Mouse (Mus musculus): ENCODE data around the gene Rplp0. TPM values are rescaled to one million over a fixed set of nuclear protein-coding genes. Genes with fewer than 3 reads are reported as not detected.

The Rplp0 gene
- polyA plus RNA-seq, 1 experiment: 3,023 TPM

DNA sequence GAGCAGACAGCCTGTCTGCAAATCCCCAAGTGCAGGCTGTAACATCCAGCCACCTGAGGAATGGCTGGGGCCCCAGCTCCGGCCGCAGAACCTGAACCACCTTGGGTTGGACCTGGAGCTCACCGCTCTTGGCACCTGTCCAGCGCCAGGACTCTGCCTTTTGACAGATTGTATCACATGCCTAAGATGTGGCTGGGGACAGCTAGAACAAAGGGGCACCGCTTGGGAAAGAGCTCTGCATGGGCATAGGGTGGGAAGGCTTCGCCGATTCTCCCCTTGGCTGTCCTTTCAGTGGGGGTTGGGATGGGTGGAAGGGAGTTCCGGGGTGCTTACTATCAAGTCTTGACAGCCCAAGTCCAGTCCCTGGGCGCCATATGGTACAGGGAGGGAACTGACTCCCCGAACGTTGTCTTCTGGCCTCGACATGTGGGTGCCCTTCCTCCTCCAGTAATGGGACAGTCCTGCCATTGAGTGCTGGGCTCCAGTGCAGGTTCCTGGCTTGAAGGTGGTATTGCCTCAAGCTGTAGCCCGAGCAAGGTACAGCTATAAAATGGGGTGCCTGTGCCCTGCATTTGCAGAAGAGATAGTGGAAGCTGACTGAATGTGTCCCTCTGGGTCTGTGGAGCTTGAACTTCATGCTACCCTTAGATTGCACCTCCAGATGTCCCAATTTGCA, 21.1 kb upstream of the Rplp0 start:
- peaks cover 31% of the 10 kb centered on the region for H3K4me1 ChIP-seq (ENCODE audit: control insufficient read depth, insufficient read depth, low read length)
- TF ChIP-seq POLR2A (IDR thresholded peaks at IDR 0.05; ENCODE audit: low read depth, low read length) (no peak), CTCF (IDR thresholded peaks at IDR 0.05; ENCODE audit: borderline replicate concordance, insufficient read depth, low read length) (no peak)
- no peak overlapping the region for H3K4me3 ChIP-seq (ENCODE audit: insufficient read depth, low read length)
- no peak overlapping the region for H3K27ac ChIP-seq (ENCODE audit: insufficient read depth, low read length)

DNA sequence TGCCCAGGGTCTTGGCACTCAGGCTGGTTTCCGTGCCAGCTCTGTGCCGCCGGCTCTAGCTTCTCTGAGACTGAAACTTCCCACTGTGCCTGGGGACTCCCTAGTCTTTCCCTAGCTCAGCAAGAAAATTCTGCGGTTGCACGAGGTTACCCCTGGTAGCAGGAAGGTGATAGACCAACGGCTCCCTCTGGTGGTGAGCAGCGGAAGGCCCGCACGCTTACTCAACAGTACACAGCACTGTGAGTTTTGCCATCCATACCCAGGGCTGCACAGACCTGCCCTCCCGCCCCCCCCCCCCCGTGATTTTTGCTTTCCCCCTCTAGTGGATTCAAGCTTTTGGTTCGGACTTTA, 20.6 kb upstream of the Rplp0 start:
- H3K4me3 ChIP-seq (ENCODE audit: insufficient read depth, low read length): no peak overlapping the region
- H3K27ac ChIP-seq (ENCODE audit: insufficient read depth, low read length): no peak overlapping the region
- TF ChIP-seq POLR2A (IDR thresholded peaks at IDR 0.05; ENCODE audit: low read depth, low read length) (no peak), CTCF (IDR thresholded peaks at IDR 0.05; ENCODE audit: borderline replicate concordance, insufficient read depth, low read length) (peak; percentile 96)
- H3K4me1 ChIP-seq (ENCODE audit: control insufficient read depth, insufficient read depth, low read length): peaks cover 34% of the 10 kb centered on the region

DNA sequence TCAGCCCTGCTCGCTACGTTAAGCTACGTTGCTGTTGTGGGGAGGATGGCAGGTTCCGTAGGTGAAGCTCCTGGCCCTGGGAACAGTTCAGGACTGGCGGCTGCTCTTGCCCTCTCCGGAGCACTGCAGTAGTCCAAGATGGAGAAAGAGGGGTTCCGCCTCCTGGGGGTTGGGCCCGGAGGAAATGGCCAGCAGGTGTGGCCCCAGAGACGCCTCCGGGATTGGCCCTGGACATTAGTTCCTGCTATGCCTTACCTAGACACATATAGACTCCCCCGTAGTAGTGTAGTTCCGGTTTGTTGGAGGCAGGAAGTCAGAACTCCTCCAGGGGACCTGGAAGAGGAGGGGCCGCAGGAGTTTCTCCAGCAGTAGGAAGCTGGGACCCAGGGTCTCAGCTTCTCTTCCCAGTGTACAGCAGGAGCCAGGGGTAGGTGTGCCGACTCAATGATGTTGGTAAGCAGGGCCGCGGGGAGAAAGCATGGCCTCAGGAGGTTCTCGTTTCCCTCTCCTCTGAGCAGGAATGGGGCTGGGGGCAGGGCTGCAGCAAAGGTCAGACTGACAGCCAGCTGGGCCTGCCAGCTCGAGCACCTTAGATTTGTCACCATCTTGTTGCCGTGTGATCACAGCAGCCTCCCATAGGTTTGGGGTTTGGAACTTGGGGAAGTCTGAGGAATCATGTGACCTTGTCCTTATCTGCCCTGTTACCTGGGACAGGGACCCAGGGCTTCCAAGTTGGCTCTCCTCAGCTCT, 16.5 kb upstream of the Rplp0 start:
- 0 out of 2 replicates have a peak overlapping the region, but pooled peaks have one; percentile 16 for H3K27ac ChIP-seq (ENCODE audit: insufficient read depth, low read length)
- H3K4me1 ChIP-seq (ENCODE audit: control insufficient read depth, insufficient read depth, low read length): peaks cover 12% of the 10 kb centered on the region
- no peak for TF ChIP-seq CTCF (IDR thresholded peaks at IDR 0.05; ENCODE audit: borderline replicate concordance, insufficient read depth, low read length)
- no peak for TF ChIP-seq POLR2A (IDR thresholded peaks at IDR 0.05; ENCODE audit: low read depth, low read length)

DNA sequence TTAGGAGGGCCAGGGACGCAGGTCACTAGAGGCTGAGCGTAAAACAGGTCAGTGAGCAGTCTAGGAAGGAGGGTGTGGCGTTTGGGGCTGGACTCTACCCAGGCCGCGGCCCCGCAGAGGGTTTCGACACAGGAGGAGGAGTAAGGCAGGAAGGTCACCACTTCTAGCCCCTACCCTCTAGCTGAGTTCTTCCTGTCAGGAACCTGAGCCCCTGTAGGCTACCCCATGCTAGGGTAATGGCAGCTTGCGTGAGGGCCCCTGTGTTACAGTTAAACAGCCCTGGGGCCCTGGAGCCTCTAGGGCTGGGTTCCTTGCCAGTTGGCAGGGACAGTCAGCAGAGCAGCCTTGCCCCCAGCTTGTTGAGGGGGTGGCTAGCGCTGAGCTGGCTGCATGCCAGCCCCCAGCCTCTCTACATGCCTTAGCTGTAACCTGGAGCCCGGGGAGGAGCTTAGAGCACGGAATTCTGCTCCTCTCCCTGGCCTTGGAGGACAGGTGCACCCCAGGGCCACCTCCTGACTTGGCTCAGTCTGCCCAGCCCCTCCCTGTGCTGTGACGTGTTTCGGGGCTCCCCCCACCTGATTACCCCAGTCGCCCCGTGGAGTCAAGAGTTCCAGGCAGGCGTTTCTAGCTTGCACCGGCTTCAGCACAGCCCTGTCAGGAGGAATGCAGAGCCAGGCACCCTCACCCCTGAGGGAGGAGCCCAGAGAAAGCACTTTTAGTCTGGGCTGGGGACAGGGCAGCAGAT, 15.6 kb upstream of the Rplp0 start:
- no peak for TF ChIP-seq POLR2A (IDR thresholded peaks at IDR 0.05; ENCODE audit: low read depth, low read length)
- no peak for TF ChIP-seq CTCF (IDR thresholded peaks at IDR 0.05; ENCODE audit: borderline replicate concordance, insufficient read depth, low read length)
- no peak overlapping the region for H3K4me3 ChIP-seq (ENCODE audit: insufficient read depth, low read length)
- peaks cover 8% of the 10 kb centered on the region for H3K4me1 ChIP-seq (ENCODE audit: control insufficient read depth, insufficient read depth, low read length)

More for the DNA sequence above, 16.5 kb upstream of the Rplp0 start:
- H3K4me3 ChIP-seq (ENCODE audit: insufficient read depth, low read length): no peak overlapping the region

DNA sequence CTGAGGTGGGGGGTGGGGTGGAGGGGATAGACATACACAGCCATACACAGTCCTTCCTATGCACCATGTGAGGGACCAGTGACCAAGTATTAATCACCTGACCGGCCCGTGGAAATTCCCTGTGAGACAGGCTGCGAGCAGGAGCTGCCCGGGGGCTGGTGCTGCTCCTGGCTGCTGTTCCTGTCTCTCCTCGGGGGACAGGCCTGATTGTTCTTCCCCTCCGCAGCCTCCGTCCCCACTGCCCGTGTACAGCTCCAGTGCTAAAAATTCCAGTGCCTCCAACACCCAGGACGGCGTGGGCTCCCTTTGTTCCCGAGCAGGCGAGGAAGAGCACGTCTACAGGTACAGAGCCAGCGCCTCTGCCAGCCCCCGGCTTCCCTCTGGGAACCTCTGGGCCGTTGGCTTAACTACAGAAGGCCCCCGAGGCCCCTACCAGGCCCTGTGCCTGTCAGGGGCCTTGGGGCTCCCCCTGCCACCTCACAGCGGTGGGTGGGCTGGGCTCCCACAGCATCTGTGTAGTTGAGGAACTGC, 14.5 kb upstream of the Rplp0 start:
- Histone ChIP-seq H3K4me3 (ENCODE audit: insufficient read depth, low read length) (no peak overlapping the region), H3K27ac (ENCODE audit: insufficient read depth, low read length) (no peak overlapping the region), H3K4me1 (ENCODE audit: control insufficient read depth, insufficient read depth, low read length) (peaks cover 8% of the 10 kb centered on the region)
- TF ChIP-seq CTCF (IDR thresholded peaks at IDR 0.05; ENCODE audit: borderline replicate concordance, insufficient read depth, low read length): no peak
- no peak for TF ChIP-seq POLR2A (IDR thresholded peaks at IDR 0.05; ENCODE audit: low read depth, low read length)

More for the DNA sequence above, 15.6 kb upstream of the Rplp0 start:
- 0 out of 2 replicates have a peak overlapping the region, but pooled peaks have one; percentile 16 for H3K27ac ChIP-seq (ENCODE audit: insufficient read depth, low read length)

DNA sequence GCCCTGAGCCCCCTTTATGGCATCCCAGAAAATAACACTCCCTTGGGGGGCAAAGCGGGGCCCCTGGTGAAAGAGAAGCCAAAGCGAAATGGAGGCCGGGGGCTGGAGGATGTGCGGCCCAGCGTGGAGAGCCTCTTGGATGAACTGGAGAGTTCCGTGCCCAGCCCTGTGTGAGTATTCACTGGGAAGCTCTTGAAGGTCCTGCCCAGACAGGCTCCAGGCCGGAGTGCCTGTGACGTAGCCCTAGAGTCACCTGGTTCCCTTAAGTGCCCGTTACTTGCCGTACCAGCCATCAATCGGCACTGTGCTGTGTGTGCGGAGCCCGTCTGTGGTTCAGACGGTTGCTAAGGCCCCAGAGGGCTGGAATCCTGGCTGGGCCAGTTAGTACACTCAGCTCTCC, 13.6 kb upstream of the Rplp0 start:
- Histone ChIP-seq H3K4me3 (ENCODE audit: insufficient read depth, low read length) (no peak overlapping the region), H3K4me1 (ENCODE audit: control insufficient read depth, insufficient read depth, low read length) (peaks cover 8% of the 10 kb centered on the region), H3K27ac (ENCODE audit: insufficient read depth, low read length) (no peak overlapping the region)
- TF ChIP-seq POLR2A (IDR thresholded peaks at IDR 0.05; ENCODE audit: low read depth, low read length) (no peak), CTCF (IDR thresholded peaks at IDR 0.05; ENCODE audit: borderline replicate concordance, insufficient read depth, low read length) (no peak)

- peaks cover 8% of the 10 kb centered on the region for H3K4me1 ChIP-seq (ENCODE audit: control insufficient read depth, insufficient read depth, low read length)
- H3K4me3 ChIP-seq (ENCODE audit: insufficient read depth, low read length): no peak overlapping the region
- no peak overlapping the region for H3K27ac ChIP-seq (ENCODE audit: insufficient read depth, low read length)
- no peak for TF ChIP-seq CTCF (IDR thresholded peaks at IDR 0.05; ENCODE audit: borderline replicate concordance, insufficient read depth, low read length)
Observed at GRCm38 (mm10) chr5:115546536-115546935, 12.7 kb upstream of the Rplp0 start.

DNA sequence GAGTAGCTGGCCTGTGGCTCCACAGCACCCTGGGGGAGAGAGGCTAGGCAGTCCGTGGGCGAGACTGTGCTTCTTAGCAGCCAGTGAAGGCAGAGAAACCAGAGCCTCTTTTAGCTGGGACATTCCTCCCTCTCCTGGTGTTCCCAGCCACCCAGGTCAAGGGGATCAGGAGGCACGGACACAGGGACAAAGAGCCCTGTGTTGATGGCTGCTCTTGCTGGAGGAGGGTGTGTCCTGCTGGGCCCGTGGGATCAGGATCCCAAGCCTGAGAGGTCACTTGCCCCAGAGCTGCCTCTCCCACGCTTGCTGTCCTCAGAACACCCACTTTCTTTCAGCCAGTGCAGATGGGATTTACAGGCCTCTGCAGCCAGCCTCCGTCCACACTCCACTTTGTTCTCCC, 12.3 kb upstream of the Rplp0 start:
- peaks cover 8% of the 10 kb centered on the region for H3K4me1 ChIP-seq (ENCODE audit: control insufficient read depth, insufficient read depth, low read length)
- H3K4me3 ChIP-seq (ENCODE audit: insufficient read depth, low read length): no peak overlapping the region
- H3K27ac ChIP-seq (ENCODE audit: insufficient read depth, low read length): no peak overlapping the region
- TF ChIP-seq POLR2A (IDR thresholded peaks at IDR 0.05; ENCODE audit: low read depth, low read length) (no peak), CTCF (IDR thresholded peaks at IDR 0.05; ENCODE audit: borderline replicate concordance, insufficient read depth, low read length) (no peak)

DNA sequence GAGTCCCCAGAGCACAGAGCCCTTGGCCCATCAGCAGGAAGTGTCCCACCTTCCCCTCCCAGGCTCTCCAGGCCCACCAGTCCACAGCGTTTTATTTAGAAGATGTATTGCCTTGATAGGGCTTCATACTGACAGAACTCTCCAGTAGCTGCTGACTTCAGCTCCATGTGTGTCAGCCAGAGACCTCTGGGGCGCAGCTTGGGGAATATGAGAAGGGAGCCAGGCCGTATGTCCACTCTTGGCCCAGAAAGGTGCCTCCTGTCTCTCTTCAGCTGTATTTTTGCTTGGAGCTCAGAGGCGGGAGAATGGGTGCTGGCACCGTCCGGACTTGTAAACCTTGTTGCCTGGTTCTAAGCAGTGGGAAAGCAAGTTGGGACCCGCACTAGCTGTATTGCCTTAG, 11.8 kb upstream of the Rplp0 start:
- Histone ChIP-seq H3K4me3 (ENCODE audit: insufficient read depth, low read length) (no peak overlapping the region), H3K4me1 (ENCODE audit: control insufficient read depth, insufficient read depth, low read length) (peaks cover 8% of the 10 kb centered on the region), H3K27ac (ENCODE audit: insufficient read depth, low read length) (no peak overlapping the region)
- TF ChIP-seq POLR2A (IDR thresholded peaks at IDR 0.05; ENCODE audit: low read depth, low read length) (no peak), CTCF (IDR thresholded peaks at IDR 0.05; ENCODE audit: borderline replicate concordance, insufficient read depth, low read length) (no peak)
